Mouse (Mus musculus): ENCODE data around the gene Stradb.
"Not testable (repeated sequence)": the region's sequence is repeated elsewhere in the genome, so short reads cannot be mapped to it uniquely, and the experiment has no call there.

Gene Stradb

DNA sequence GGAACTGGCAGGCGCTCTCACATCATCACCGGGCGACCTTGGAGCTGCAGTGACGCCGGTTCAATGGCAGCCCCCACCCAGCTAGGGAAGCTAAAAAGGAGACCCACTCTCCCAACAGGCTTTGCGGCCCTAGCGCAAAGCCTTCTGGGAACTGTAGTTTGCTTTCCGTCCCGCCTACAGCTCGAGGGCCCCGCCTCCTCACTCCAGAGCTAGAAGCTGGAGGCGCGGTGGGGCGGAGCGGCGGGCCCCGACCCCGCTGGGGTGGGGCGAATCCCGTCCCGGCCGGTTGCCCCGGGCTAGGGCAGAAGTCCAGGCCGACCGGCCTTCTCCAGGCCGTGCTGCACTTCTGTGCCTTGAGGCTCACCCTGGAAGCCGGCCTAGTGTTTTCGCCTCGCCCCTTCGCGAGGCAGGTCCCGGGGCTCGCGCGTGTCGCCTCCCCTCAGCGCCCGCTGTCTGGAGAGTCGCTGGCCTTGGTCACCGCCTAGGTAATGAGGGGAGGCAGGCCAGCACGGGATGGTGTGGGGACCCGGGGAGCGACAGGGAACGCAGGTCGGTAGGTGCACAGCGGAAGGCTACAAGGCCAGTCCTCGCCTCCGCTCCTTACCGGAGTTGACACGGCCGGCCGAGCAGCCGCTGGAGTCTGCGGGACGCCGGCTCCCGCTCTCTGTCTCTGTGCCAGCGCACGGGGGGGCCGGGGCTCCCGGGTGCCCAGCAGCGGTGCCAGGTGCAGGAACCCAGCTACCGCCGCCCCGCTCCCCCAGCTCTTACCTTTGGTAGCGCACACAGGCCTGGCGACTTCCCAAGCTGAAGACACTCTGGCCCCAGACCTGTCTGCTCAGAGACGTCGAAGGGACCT is at the start of gene Stradb, which contains the start of gene Trak2:
Stradb (plus strand) TSS at position 157 of the 856 bp plus-strand sequence.
Trak2 (minus strand) TSS at position 65 of the 856 bp plus-strand sequence.
- DNase-seq, result peak; percentile 94

DNA sequence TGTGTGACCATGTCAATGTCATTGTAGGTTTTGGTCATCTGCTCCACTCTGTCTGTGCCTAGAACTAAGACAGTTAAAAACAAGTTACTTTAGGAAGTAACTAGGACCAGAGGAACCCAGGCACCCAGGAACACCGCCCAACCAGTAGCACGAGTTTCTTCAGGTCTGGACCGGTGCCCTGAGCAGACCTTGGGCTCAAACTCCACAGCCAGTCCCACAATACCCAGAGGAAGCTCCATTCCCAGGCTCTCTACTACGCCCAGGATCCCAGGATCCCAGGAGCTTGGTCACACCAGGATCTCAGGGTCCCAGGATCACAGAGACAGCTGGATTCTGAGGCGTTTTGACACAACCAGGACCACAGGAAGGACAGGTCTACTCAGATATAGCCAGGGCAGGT is 46.7 kb upstream of the Stradb start:
- no peak for DNase-seq

DNA sequence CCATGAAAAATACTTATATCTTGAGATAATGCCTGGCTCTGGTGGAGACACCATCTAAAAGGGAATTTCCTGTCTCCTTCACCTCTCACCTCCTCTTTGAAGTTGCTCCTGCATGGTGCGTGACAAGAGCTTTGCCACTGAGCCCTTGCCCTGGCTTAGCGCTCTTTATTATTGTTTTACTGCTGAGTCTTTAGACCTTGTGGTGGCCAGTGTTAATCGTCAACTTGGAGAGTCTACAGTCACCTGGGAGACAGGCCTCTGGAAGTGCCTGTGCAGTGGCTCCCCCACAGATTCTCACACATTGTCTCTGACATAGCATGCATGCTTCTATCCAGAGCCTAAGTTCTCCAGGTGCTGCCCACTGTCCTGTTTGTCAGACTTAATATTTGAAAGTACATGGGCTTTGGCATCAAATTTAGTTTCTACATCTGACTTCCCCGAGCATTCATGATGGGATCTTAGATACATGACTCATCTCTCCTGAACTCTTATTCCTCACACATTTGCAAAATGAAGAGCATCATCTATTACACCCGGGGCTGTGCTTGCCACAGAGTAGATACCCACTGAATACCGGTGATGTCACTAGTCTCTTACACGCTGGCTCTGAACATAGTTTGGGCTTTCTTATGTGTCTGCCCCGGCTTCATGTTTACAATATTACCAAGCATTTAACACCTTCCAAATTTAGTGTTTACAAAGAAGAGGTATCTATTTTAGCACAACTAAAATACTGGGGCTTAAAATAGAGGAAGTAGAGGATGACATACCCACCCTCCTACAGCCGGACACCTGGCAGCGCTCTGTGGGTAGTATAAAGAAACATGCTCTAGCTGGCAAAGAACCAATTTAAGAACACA is 36.3 kb upstream of the Stradb start:
- DNase-seq, result peak in 1 of 2 experiments; percentile 37

DNA sequence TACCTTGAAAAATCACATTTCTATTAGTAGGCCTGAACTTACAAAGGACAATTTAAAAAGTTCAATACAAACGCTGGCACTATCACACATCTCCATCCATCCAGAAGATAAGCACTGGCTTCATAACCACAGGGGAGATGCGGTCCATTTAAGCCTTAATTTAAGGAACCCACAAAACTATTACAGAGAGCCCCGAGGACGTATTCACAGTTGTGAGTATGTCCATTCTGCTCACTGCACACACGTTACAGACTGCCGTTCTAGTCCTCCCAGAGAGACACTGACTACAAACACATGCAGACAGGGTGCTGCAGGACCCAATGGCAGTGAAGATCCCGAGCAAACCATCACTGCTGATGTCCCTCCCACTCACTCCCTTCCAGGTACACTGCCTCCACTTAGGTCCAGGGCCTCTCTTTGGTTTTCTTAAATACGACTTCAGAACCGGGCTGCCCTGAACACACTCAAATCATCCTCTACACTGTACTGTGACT is 35.7 kb upstream of the Stradb start:
- peak; percentile 37 to 44 for DNase-seq

DNA sequence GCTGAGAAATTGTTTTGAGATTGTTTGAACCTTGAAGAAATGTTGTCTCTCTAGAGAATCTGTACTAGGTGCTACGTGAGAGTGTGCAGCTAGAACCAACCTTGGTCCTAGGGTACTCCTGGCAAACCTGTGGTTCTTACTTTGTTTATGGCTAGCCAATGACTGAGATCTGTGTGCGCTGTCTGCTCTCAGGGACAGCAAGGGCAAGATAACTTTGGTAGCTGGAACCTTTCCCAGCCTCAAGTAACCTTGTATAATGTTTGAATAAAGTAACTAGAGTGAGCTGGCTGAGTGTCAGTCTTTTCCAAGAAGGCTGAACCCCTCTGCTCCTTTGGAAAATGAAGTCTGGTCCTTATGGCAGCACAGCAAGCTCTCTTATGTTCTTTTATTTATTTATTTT is 27.8 kb upstream of the Stradb start:
- no peak for DNase-seq

DNA sequence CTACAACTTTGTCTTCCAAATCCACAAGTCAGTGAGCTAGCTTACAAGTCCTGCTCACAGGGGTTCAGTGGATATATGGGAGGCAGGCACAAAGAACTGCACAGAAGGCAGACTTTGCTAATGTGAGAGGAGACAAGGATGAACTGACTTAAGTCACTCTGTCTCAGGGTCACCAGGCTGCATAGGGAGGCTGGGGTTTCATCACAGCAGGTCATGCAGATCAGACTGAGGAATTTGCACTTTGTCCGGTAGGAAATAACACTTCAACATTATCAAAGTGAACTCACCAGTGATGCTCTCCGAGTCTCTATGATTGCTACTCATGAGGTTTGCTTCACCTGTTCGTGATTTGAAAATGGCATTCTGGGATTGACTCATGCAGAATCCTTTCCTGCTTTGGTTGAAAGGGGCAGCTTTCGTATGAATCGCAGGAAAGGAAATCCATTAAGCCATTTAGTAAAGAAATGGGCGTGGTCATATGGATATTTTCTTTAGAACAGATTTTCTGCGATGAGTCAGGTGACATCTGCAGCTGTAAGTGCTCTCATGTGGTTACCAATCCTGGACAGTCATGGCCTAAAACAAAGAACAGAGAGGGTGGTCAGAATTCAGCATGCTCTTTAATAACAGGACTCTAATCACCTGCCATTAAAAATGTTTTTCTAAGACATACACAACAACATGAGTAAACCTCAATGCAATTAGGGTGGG is 27.2 kb upstream of the Stradb start:
- DNase-seq, result no peak

DNA sequence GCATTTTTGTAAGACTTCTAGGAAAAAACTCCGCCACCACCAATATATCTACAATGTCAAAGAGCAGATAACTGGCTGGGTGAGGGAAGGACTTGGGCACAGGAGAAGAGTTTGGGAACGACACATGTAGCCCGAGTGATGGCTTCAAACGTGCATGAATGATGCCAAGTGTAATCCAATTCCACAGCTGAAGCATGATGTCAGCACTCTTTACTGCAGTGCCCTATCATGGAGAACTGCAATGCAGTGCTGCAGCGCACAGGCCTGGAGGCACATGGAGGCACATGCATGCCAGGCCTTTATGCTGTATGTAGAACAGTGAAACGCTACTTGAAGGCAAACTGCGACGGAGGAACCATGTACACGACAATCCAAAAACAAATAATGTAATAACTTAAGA is 26.6 kb upstream of the Stradb start:
- no peak for DNase-seq

DNA sequence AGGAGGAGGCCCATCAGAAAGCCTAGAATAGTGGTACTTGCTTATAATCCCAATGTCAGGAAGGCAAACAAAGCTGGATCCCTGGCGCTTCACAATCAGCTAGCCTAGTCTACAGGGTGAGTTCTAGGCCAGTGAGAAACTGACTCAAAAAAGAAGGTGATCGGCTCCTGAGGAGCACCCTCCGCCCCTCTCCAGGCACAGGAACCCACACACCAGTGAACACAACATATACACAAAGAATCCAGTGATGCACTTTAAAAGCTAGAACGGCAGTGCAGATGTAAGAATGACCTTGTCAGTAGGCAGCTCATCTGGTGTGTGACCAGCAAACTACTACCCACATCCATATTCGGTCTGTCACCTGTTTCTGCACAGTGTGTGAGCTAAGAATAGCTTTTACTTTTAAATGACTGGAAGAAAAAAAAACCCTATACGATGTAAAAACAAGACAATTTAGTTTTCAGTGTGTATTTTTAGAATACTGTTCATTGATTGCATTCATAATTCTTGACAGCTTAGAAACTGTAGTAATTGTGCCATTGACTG is 23.7 kb upstream of the Stradb start:
- DNase-seq, result peak in 1 of 2 experiments; percentile 41

DNA sequence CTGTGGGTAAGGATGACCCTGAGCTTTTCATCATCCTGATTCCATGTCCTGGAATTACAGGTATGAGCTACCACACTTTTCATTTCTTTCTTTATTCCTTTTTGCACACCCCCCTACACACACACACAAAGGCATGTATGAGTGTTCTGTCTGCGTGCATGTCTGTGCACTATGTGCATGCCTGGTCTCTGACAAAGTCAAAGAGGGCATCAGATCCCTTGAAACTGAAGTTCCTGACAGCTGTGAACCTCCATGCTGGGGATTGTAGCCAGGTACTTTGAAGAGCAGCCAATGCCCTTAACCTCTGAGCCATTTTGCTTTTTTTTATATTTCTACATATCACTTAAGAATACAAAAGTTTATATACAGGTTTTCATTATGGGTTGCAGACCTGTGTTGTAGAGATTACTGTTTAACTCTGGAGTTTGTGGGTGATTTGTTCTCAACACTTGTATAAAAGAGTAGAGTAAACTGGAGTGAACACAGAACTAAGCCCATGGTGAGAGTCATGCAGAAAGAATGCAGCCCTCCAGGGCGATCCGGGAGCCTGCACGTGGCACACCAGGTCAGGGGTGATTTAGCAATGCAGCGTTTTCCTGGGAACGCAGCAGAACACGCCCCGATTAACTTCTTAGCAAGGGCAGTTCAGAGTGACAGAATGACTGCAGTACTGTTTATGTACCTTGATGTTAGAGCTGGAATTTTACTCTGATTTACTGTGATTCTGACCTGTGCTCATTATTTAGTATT is 22.2 kb upstream of the Stradb start:
- no peak for DNase-seq

DNA sequence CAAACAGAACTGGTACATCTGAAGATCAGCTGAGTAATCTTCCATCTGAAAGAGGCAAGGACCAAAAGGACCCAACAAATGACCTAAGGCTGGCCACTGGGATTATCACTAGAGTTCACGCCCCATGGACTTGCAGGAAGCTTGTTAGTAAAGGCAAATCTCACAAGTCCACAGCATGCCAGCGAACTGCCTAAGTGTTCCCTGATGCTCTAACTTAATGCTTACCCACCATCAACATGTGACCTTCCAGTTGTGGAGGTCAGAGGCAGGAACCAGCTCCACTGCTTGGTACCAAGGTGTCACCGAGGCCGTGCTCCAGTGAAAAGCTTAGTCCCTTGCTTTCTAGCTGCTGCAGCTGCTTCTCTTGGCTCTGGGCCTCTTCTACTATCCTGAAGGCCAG is 21.5 kb upstream of the Stradb start:
- DNase-seq, result no peak

DNA sequence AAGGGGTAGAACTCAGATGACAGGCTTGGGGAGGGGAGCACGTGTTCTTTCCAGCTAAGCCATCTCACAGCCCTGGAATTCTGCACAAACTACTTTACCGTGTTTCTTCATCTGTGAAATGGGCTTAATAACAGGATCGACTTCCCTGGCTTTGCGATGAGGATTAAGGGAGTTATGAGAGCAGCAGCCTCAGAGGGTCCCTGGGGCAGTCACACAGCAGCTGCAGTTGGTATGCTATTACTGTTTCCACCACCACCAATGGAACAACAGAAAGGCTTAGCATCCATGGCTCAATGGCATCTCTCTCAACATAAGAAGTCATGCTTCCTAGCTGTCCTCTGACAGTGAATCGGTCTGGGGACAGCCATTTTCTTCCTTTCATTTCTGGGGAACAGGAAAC is 20.8 kb upstream of the Stradb start:
- DNase-seq, result no peak

DNA sequence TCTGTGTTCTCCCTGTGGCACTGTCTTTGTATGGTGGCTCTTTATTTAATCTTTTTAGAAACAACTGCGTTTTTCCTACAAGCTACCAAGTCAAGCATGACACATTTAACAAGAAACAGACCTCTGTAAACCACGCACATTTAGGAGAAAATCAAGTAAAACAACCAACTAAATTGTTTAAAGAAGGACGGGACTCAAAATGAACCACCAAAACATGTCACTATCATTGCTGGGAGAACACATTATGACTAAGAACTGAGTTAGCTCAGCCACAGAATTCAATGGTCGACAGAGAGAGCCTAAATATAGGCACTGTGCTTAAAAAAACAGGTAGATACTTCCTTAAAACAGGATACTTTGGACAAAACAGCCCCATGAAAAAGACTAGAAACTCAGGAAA is 20.3 kb upstream of the Stradb start:
- DNase-seq, result no peak

DNA sequence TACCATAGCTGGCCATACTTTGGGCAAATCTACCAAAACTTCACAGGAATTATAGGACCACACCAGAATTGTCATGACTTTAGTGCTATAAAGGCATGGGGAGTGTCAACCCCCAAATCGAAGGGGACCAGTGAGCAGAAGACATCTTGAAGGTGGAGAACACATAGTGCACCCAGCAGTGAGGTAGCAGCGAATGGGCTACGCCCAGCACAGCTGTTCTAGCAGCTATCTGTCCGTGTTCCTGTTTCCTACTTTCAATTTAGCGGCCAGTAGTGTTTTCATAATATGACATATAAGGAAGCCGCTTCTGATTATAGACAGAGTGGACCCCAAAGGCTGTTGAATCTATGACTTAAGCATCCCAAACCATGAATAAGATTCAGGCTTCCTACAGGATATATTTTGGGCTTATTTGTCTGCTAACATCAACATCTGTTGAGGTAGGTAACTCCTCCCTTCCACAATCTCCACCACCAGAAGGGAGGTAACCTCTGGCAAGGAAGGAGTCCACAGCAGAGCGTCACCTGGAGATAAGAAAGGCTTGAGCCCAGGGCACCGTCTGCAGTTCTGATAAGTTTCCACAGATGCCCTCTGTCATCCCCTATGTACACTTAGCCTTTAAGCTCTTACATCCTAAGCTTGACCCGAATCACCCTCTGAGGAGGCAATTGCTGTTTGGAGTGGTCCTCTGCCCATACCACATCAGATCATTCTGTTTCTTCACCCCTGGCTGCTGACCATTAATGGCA is 19.5 kb upstream of the Stradb start:
- DNase-seq, result peak; percentile 63 to 68

DNA sequence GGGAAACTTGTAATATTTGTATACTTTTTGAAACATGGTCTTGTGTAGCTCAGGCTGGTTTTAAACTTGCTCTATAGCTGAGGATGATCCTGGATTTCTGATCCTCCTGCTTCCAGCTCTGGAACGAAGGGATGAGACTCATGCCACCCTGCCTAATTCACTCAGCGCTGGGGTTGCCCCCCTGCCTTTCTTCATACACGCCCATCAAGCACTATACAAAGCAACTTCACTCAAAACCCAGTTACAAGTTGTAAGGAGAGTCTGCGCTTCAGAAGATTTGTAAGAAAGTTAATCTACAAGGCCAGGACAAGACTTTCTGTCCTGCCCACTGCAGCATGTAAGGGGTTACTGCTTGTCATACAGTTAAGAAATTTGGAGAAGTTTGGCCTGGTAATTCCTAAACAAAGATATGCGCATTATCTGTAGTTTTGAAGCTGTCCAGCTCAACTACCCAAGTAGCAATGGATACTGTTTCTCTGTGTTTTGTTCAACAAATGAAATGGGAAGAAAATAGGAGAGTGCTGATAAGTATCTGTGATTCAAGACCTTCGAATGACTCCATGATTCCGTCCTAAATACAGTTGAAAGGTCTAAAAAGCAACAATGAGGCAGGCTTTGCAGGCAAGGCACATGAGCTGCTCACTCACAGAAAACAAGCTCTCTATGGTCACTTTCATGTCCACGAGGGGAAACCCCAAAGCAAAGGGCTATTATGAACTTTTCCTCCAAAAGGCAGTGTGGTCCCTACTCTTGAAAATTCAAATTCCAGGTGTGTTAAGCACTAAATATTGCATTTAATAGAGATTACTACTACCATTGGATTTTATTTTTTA is 18.5 kb upstream of the Stradb start:
- no peak for DNase-seq

DNA sequence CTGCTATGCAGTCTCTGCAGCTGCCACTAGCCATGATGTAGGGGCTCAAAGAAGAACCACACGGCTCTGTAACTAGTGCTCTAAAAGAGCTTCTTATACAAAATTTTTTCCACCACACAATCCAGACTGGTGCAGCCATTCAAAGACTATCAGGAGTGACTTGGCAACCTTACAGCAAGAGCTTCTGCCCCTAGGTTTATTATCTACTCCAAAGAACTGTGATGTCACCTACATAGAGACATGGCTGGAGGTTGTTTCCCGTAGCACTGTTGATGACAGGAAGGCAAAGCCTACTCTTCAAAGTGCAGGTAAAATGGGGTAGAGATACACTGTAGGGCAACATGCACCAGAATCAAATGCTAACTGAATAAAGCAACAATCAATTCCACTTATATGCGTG is 17.6 kb upstream of the Stradb start:
- no peak for DNase-seq

DNA sequence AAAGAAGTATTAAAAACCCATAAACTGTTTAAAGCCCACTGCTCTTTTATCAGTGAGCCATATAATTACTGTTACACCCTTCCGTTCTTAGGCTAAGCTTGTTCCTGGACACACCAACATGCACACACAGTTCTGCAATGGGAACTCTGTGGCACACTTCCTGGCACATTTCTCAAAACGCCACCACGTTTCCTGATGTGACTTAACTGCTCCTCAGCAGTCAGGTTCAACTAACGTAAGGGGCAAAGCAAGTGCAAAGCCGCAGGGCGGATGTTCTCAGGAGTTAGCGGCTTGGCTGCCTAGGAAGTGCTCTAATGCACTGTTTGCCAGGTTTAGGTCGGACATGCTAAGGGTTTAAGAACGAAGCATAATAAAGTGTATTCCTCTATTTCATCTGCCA is 17.1 kb upstream of the Stradb start:
- peak; percentile 57 to 63 for DNase-seq

DNA sequence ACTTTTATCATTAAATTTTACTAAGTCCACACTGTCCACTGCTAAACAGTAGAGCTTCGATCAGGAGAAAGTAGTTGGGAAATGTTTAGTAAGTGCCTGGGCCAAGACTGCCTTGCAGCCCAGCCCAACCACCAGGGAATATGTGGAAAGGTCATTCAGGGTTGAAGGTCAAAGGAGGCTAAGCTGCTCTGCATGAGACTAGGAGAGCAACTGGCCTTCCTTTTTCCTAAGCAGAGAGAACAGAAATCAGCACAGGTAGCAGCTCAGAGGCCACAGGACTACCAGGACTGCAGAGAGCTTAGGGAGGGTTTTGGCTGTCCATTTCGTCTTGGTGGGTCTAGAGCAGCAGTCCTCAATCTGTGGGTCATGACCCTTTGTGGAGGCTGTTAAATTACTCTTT is 15.4 kb upstream of the Stradb start:
- DNase-seq, result no peak

DNA sequence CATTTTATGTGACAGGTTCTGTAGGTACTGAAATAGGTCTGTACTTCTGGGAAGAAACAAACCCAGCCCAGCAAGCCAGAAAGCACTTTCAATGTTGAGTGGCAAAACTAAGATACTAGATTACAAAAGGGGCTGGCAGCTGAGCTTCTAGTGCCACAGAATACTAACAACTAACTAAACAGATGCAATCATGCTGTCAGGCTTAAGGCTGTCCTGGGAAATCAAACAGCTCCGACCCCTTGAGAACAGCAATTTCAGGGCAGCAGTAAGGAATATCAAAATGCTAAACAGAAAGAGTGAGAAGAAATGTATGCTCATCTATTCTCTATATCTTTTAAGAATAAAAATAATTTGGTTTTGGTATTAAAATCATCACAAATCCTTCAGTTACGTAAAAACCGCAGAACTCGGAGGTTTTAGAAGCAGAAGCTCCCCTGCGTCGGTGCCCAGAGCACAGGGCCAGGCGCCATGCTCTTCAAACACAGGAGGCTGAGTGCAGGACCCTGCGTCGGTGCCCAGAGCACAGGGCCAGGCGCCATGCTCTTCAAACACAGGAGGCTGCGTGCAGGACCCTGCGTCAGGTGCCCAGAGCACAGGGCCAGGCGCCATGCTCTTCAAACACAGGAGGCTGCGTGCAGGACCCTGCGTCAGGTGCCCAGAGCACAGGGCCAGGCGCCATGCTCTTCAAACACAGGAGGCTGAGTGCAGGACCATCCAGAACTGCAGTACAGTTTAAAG is 14.4 kb upstream of the Stradb start:
- DNase-seq, result not testable (repeated sequence)

DNA sequence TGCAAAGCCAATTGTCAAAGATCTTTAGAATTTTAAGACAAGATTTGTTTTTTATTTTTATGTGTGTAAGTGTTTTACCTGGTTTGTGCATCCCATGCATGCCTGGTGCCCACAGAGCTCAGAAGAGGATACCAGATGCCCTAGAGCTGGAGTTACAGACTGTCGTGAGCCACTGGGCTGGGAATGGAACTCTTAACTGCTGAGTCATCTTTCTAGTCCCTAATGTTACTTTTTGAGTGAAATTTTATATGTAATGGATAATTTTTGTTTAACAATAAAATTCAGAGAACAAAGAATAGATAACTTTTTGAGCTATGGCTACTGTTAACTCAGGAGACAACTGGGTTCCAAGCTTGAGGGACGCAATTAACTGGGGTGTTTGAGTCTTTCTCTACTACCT is 13.6 kb upstream of the Stradb start:
- DNase-seq, result no peak

All from B cell, adult 2 months (primary cell).